Mouse (Mus musculus) ZHBTc4 (cell line): Measurements from ENCODE around the gene Serpine3.
"Not testable (repeated sequence)": the region's sequence is repeated elsewhere in the genome, so short reads cannot be mapped to it uniquely, and the experiment has no call there.

Experiments
- DNase-seq: peaks from one replicate; pipeline ENCODE4 v3.0.0-alpha.2; 2011; ENCODE audit warnings: low read depth, low spot score

Gene Serpine3

DNA sequence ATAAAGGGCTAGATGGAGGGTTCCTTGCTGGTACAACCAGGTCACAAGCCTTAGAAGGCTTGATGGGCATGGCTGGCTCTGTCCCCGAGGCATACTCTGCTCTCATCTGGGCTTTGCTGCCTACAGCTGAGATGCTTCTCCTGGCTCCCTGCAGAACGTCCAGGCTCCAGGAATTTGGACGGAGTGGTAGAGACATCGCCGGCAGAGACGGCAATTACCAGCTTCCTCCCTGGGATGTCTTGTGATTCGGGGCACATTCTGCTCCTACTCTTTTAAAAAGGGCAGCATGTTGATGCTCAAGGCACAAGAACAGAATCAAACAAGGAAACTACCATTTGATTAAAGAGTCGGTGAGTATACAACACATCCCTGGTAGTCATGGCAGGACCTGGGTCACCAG is at the start of gene Serpine3:
TSS of gene Serpine3 (plus strand) at position 301 of the 400 bp plus-strand sequence.
- no peak for DNase-seq

DNA sequence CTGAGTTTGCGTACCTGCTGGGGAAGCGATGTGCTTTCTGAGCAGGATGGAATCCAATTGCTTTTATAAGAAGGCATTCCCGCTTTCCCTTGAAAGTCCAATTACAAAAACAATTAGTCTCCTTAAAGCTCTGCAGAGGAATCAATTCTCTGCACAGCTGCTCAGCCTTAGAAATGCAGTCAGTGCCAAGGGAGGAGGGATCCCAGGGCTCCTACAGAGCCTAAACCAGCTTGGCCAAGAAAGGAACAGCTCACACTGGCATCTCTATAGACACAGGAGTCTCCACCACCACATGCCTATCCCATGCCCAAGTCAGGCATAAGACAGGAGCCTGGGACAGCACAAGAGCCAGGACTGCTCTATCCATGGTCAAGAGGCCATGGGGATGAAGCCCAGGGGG is 41.1 kb upstream of the Serpine3 start:
- DNase-seq = no peak

DNA sequence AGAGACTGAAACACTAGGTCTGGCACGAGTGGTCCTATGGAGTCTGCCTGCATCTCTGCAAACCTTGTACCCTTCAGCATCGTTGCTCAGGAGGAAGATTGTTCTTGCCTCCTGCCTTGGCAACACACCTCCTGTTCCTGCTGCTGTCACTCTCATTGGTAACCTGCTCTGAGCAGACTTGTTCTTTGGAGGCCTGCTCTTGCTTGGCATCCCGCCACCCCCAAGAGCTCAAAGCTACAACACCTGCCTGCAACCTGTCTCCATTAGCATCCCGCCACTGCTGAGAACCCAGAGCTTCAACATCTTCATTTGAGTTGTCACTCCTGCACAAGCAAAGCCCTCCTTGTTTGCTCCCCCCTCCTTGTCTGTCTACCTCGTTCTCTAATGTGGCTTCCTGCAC is 35.5 kb upstream of the Serpine3 start:
- no peak for DNase-seq

DNA sequence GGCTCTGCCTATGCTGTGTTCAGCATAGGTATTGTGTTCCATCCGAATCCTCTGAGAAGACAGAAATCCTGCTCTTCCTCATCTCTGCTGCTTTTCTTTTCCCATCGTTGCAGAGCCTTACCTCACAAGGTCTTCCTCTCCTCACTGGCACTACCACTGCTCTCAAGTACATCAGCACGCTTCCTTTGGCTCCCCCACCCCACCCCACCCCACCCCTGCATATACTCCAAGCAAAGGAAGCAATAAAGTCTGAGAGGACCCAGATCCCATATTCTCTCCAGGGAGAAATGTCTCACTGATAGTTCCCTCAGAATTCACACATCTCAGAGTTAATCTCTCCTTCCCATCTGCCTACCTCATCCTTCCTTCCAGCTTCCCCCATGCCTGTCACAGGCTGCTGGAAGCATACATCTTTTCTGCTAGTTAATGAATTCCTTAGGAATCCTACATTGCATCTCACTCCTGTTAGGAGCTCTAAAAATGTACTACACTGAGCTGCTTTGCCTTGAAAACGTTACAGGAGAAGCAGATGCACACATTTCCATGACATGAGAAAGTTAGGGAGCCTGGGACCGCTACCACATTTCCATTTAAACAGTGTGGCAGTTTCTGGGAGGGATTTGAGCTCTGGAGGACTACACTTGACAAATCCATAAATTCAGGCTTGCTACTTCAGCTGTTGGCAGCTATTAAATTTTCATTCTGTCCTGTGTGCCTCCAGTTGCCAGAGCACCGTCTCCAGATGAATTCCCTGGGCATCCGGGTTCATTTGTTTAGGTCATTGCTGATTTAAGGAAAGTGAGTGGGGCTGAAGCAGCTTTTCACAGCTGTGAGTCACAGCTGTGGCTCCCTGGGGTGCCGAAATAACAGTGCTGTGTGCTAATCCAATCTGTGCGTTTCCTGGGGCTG is 25.8 kb upstream of the Serpine3 start:
- DNase-seq = no peak

DNA sequence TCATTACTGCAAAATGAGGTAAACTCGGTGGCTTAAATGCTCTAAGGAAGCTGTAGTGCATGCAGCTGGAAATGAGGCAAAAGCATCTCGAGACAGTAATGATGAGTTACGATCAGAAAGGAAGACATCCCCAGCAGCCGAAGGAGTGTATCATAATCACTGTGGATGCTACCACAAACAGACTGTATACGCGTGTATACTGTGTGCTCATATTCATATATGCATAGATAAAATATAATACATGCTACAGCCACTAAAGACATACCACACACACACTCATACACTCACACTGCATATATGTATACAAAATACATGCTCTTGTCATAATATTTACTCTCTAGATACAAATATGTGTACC is 25.1 kb upstream of the Serpine3 start:
- no peak for DNase-seq

DNA sequence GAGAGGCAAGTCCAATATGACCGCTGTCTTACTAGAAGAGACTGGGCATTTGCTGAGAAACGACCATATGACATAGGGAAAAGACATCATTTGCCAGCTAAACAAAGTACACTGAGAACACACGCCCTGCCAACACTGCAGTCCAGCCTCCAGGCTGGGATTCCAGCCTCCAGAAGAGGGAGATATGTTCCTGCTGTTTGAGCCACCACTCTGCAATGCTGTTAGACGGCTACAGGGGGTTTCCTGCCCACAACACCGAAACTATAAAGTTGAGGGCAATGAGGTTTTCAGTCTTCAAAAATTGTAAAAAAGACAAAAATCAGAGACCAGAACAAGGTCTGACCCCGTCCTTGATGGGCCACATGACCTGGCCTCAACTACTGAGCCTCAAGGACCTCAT is 24.4 kb upstream of the Serpine3 start:
- DNase-seq = no peak

DNA sequence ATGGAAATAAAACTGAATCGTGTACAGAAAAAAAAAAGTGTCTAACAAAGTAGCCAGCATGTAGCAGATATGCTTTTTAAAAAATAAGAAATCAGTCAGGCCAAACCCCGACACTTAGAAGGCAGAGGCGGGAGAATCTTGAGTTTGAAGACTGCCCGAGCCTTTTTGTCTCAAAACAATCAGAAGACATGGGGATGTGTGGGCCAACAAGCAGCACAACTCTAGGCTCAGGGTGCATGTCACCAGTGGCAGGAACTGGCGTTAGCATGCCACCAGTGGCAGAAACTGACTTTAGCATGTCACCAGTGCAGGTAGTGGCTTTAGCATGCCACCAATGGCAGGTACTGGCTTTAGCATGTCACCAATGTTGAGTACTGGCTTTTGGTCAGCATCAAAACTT is 23.9 kb upstream of the Serpine3 start:
- no peak for DNase-seq

DNA sequence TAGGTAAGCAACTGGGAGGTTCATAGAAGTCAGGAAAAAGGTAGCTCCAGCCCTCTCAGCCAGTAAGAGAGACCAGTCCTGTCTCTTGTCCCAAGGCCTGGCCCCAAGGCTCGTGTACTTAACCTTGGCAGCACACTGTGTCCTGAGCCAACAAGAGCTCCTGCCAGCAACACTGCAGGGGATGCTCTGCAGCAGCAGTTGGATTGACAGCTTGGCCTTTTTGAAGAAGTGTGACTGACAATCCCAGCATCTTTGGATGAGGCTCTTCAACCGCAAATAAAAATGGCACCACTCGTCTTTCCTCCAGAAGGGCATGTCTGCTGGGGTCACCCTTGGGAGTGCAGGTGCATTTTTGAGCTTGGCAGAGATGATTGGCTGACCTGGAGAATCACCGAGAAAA is 23.1 kb upstream of the Serpine3 start:
- no peak for DNase-seq

DNA sequence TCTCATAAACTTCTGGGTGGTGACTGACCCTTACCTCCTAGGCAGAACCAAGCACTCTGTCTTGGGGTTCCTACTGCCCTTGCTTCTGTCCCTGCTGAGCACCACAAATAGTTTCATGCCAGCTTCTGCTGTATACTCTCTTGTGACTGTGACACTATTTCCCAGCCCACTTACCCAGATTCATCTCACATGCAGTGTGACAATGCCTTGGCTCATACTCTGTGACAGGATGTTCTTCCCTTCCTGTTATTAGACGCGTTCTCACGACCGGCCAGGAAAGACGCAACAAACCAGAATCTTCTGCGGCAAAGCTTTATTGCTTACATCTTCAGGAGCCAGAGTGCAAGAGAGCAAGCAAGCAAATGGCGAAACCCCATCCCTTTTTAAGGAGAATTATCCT is 21.1 kb upstream of the Serpine3 start:
- not testable (repeated sequence) for DNase-seq

DNA sequence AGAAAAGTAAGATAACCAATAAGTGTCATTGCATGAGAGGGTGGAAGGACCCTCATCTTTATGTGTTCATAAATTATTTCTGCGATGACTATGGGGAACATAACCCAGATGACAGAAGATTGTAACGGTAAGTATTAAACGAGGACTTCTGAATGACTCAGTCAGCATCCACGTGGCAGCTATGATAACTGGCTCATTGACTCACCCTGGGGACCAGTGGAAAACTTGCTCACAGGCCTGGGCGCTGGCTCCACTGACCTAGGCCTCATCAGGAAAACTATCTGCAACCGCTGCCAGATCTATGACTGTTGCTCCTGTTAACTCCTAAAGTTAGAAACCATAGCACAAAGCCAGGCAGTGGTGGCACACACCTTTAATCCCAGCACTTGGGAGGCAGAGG is 15.1 kb upstream of the Serpine3 start:
- DNase-seq = no peak

DNA sequence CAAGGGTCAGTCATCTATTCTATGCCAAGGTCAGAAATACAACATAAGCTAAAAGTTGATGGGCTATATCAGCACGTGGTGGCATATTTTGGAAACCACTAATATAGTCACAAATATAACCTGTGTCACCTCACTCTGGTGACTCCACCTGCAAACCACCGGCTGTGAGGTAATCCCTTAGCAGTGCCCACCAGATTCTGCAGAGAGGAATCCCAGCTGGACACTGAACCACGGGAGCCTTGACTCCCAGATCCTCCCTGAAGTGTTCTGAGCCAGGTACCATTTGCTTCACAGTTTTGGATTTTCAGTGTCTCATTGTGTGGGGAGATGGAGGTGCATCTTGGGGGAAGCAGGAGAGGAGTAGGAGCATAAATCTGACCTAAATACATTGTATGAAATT is 13.1 kb upstream of the Serpine3 start:
- DNase-seq = no peak

DNA sequence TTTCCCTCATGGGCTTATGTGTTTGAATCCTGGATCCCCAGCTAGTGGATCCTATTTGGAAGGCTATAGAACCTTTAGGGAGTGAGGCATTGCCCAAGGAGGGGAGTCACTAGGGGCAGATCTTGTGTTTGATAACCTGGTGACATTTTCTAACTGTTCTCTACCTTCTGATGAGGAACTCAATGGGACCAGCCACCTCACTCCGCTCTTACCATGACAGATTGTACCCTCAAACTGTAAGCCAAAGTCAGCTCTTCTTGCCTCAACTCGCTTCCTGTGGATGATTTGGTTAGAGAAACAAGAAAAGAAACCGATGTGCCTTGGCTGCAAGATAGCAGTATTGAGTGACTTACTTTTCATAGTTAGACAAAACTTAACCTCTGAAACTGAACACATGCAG is 11.7 kb upstream of the Serpine3 start:
- no peak for DNase-seq

DNA sequence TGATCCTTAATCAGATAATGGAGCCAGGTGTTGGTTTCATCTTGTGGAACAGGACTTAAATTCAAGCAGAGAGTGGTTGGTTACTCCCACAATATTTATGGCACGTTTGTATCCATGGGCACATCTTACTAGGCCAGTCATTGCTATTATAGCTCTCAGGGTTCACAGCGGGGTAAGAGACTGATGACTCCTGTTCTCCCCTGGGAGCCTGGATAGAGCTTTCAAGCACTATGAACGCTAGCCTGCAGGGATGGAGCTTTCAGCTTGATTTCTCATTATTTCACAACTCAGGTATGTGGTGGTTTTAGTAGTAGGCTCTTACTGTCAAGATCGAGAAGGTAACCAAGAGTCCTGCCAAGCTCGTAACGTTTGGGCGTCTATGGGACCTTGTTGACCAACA is 7.5 kb upstream of the Serpine3 start:
- DNase-seq = no peak

DNA sequence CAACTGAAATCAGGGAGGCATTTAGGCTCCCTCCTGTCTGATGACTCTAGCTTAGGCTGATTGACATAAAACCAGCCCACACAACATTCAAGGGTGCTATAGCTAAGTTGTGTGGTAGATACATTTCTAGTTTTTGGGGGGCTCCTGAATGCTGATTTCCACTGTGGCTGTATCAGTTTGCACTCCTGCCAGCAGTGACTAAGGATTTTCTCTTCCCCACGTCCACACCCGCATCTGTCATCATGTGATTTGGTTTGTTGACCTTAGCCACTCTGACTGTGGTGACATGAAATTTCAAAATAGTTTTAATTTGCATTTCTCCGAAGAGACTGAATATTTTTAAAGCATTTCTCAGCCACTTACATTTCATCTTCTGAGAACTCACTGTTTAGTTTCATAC is 6.0 kb upstream of the Serpine3 start:
- DNase-seq = no peak

DNA sequence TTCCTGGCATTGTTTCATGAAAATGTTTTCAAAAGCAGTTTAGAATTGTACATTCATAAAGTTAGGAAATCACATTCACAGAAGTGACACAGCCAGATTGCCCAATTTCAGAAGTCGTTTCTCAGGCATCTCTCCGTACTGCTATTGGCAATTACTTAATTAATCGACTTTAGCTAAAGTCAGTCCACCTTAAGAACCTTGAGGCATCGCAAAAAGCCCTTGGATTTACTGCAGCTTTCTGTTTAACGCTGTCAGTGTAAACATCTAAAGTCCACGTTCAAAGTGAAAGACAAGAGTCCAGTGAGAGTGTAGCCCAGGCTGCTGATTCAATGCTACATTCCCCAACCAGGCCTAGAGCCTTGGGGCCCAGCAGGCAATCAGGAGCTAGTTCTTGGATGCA is 1.1 kb upstream of the Serpine3 start:
- DNase-seq = no peak

DNA sequence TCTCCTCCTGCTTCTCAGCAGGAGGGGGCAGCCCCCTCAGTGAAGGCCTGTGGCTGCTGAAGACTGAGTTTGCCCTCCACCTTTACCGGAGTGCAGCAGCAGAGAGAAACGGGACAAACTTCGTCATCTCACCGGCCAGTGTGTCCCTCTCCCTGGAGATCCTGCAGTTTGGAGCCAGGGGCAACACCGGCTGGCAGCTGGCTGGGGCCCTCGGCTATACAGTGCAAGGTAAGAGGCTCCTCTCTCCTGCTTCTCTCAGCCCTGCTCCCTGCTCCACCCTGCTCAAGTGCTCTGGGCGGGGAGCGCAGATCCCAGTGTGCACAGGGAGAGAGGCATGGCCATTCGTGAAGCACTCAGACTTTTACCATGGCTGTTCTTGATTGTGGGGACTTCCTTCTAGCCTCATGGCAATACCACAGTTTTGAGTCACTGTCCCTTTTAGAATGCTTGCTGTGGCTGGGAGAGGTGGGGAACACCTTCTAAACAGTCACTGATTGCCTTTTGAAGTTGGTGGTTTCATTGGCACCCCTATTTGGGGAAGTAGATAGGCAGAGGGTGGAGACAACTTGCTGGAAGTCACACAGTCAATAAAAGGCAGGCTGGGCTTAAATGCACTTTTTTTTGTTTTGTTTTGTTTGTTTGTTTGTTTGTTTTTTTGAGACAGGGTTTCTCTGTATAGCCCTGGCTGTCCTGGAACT is 1.7 kb downstream of the Serpine3 start:
- DNase-seq = peak; percentile 6

DNA sequence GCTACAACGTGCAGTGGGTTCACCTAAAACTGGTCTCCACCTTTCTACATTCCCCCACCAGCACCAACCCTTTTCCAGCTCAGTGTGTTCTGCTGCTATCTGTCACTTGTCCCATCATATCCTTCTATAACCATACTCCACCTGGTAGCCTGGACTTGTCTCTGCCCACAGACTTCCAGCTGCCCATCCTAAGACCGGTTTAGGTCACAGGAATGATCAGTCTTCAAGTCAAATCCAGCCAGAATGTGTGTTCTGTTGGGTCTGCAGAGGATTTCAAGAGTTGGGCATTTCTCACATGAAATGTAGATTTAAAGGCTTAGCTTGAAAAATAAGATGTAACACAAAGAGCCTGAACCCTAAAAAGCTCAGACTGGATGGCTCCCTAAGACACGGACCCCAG is 10.2 kb downstream of the Serpine3 start:
- no peak for DNase-seq

DNA sequence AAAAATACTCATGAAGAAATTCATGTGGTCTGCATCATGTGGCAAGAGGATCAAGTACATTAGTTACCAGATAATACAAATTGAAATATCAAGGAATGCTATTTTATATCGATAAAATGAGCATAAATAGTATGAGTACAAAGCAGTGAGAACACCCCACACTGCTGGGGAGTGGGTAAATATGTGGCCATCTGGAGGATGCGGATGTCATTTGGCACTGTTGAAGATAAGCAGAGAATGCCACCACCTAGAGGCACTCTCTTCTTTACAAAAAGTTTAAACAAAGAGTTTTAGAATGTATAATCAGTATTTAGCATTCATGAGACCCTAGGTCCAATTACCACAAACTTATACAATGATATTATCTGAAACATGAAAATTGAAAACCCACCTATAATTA is 54.7 kb downstream of the Serpine3 start:
- no peak for DNase-seq

DNA sequence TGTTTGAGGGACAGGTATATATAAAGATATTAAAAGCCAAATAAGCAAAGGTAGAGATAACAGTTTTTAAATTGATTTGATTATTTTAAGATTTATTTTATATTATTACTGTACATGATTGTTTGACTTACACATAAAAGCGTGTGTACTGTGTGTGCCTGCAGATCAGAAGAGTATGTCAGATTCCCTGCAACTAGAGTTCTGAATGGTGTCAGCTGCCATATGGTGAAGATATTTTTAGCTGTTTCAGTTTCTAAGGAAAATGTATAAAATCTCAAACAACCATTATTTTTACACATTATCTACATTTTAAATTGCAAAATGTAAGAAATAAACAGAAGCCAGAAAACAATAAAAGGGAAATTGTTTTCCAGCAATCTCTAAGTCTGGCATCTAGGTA is 58.2 kb downstream of the Serpine3 start:
- no peak for DNase-seq

DNA sequence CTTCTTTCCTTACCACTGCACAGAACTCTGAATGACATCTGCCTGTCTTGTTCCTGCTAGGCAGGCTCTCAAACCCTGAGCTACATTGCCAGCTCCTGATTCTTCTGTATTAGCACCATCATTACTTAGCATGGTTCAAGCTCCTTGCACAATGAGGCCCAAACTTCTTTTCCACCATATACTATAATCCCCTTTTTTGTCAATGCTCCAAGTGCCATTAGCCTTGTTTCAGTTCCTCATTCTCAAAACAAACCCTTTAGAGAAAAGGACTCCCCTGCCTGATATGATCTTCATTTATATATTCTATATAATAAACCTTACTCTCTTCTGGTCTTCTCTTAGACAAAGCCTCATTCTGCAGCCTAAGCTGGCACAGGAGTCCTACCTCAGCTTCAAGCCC is 61.1 kb downstream of the Serpine3 start:
- no peak for DNase-seq

DNA sequence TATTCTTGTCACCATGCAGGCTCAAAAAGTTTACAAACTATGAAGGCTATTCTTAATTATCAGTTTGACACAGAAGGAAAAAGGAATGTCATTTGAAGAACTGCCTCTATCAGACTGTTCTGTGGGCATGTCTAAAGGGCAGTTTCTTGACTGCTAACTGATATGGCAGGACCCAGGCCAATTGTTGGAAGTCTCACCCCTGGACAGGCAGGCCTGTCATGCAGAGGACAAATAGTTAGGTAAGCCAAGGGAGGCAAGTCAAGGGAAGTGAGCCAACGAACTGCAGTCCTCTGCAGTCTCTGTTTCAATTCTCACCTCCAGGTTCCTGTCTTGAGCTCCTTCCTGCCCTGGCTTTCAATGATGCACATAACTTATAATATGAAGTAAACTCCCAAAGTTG is 68.4 kb downstream of the Serpine3 start:
- DNase-seq = no peak

DNA sequence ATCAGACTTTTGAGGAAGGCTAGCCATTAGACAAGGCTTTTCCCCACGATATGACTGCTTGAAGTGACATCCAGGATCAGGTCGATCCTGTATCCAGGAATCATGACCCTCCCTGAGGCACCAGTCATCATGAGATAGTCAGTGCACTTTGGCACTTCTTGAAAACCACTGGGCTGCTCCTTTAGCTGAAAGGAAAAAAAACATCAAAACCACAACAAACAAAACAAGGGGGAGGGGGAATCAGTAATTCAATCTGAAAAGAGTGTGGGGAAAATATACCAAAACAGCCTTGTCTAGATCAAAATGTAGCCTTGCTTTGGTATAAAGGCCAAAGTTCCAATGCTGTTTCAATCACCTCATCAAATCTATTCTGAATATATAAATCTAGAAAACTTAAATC is 70.2 kb downstream of the Serpine3 start:
- no peak for DNase-seq

DNA sequence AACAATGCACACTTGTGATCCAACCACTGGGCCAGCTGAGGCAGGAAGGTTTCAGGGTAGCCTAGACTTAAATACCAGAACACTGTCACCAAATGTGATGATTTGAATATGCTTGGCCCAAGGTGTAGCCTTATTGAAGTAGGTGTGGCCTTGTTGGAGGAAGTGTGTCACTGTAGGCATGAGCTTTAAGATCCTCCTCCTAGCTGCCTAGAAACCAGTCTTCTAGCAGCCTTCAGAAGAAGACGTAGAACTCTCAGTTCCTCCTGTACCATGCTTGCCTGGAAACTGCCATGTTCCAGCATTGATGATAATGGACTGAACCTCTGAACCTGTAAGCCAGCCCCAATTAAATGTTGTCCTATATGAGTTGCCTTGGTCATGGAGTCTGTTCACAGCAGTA is 72.2 kb downstream of the Serpine3 start:
- DNase-seq = no peak
